Mouse (Mus musculus): Measurements from ENCODE around the gene Tex52. TPM values are rescaled to one million over a fixed set of nuclear protein-coding genes. Genes with fewer than 3 reads are reported as not detected.

Tex52 gene
- not detected for polyA plus RNA-seq (2014; fragmentation: Illumina TruSeq; extraction: RNeasy Lipid Tissue Mini Kit (QIAGEN cat#74804); ENCODE audit: low read depth, low replicate concordance)

GRCm38 (mm10) chr6:128375192-128375591, at the start of gene Tex52, which contains the start of gene Gm44596:
TSS of gene Tex52 (plus strand) at chr6:128375456.
TSS of gene Gm44596 (plus strand) at chr6:128375503.

GRCm38 (mm10) chr6:128355726-128356416, 19.4 kb upstream of the Tex52 start, which contains the start of gene Tulp3:
TSS of gene Tulp3 (minus strand) at chr6:128355851.

GRCm38 (mm10) chr6:128362381-128363006, 12.8 kb upstream of the Tex52 start, which contains the start of the genes Rhno1 and Foxm1:
TSS of gene Rhno1 (minus strand) at chr6:128362911.
TSS of gene Foxm1 (plus strand) at chr6:128362967.

GRCm38 (mm10) chr6:128398996-128399395, 23.7 kb downstream of the Tex52 start, which contains the start of gene Nrip2:
TSS of gene Nrip2 (plus strand) at chr6:128399296.

GRCm38 (mm10) chr6:128424269-128425019, 49.2 kb downstream of the Tex52 start, which contains the start of gene Itfg2:
TSS of gene Itfg2 (minus strand) at chr6:128424931.

Other genes starting within 250 kb of the Tex52 start
- gene Tspan9, start 231.9 kb upstream of the Tex52 start, polyA plus RNA-seq (2014; fragmentation: Illumina TruSeq; extraction: RNeasy Lipid Tissue Mini Kit (QIAGEN cat#74804); ENCODE audit: low read depth, low replicate concordance) = 7.0 TPM
- 1.0 TPM for gene Tead4, start 74.6 kb upstream of the Tex52 start, polyA plus RNA-seq (2014; fragmentation: Illumina TruSeq; extraction: RNeasy Lipid Tissue Mini Kit (QIAGEN cat#74804); ENCODE audit: low read depth, low replicate concordance)
- 14.3 TPM for gene Tulp3, start 19.6 kb upstream of the Tex52 start, polyA plus RNA-seq (2014; fragmentation: Illumina TruSeq; extraction: RNeasy Lipid Tissue Mini Kit (QIAGEN cat#74804); ENCODE audit: low read depth, low replicate concordance)
- gene Rhno1, start 12.5 kb upstream of the Tex52 start, polyA plus RNA-seq (2014; fragmentation: Illumina TruSeq; extraction: RNeasy Lipid Tissue Mini Kit (QIAGEN cat#74804); ENCODE audit: low read depth, low replicate concordance) = 3.2 TPM
- gene Foxm1, start 12.5 kb upstream of the Tex52 start, polyA plus RNA-seq (2014; fragmentation: Illumina TruSeq; extraction: RNeasy Lipid Tissue Mini Kit (QIAGEN cat#74804); ENCODE audit: low read depth, low replicate concordance) = 1.2 TPM
- gene Gm44596, start within 50 bp of the Tex52 start, polyA plus RNA-seq (2014; fragmentation: Illumina TruSeq; extraction: RNeasy Lipid Tissue Mini Kit (QIAGEN cat#74804); ENCODE audit: low read depth, low replicate concordance) = not detected
- gene Nrip2, start 23.8 kb downstream of the Tex52 start, polyA plus RNA-seq (2014; fragmentation: Illumina TruSeq; extraction: RNeasy Lipid Tissue Mini Kit (QIAGEN cat#74804); ENCODE audit: low read depth, low replicate concordance) = 1.9 TPM
- gene Itfg2, start 49.5 kb downstream of the Tex52 start, polyA plus RNA-seq (2014; fragmentation: Illumina TruSeq; extraction: RNeasy Lipid Tissue Mini Kit (QIAGEN cat#74804); ENCODE audit: low read depth, low replicate concordance) = 4.5 TPM
- gene Fkbp4, start 63.2 kb downstream of the Tex52 start, polyA plus RNA-seq (2014; fragmentation: Illumina TruSeq; extraction: RNeasy Lipid Tissue Mini Kit (QIAGEN cat#74804); ENCODE audit: low read depth, low replicate concordance) = 48.2 TPM
- gene Pzp, start 151.3 kb downstream of the Tex52 start, polyA plus RNA-seq (2014; fragmentation: Illumina TruSeq; extraction: RNeasy Lipid Tissue Mini Kit (QIAGEN cat#74804); ENCODE audit: low read depth, low replicate concordance) = not detected
- not detected for gene A2ml1, start 206.2 kb downstream of the Tex52 start, polyA plus RNA-seq (2014; fragmentation: Illumina TruSeq; extraction: RNeasy Lipid Tissue Mini Kit (QIAGEN cat#74804); ENCODE audit: low read depth, low replicate concordance)
- not detected for gene Klrb1a, start 248.1 kb downstream of the Tex52 start, polyA plus RNA-seq (2014; fragmentation: Illumina TruSeq; extraction: RNeasy Lipid Tissue Mini Kit (QIAGEN cat#74804); ENCODE audit: low read depth, low replicate concordance)